Mouse (Mus musculus) CH12.LX (cell line): ENCODE data around the gene Pds5b. TPM values are rescaled to one million over a fixed set of nuclear protein-coding genes. Genes with fewer than 3 reads are reported as not detected.

Experiments used
- DNase-seq: peaks from one replicate; pipeline ENCODE4 v3.0.0-alpha.2; 2013; ENCODE audit errors: extremely low read depth
- H3K27ac ChIP-seq: 2 replicates; pipeline ENCODE4 v1.5.1; 2012; ENCODE audit warnings: low read depth, mild to moderate bottlenecking, control low read depth, moderate library complexity; ENCODE audit not compliant: insufficient read depth
- H3K27me3 ChIP-seq: replicated peaks from 2 replicates; pipeline ENCODE3; 2012; ENCODE audit warnings: inconsistent platforms
- H3K36me3 ChIP-seq, 2 experiments: replicated peaks in 1 of 2; 2 replicates each; pipeline versions ENCODE3 to v1.6.1; 2012; ENCODE audit warnings: inconsistent platforms in 1 of 2, low read length in 1 of 2, mild to moderate bottlenecking in 1 of 2, mixed read lengths in 1 of 2, moderate library complexity in 1 of 2; ENCODE audit not compliant: control insufficient read depth in 1 of 2, insufficient read depth in 1 of 2
- H3K4me1 ChIP-seq, 2 experiments: 2 replicates each; pipeline ENCODE4 v1.6.1; 2012; ENCODE audit warnings: inconsistent platforms in 1 of 2, moderate library complexity in 1 of 2; ENCODE audit not compliant: insufficient read depth in 2 of 2, control insufficient read depth in 1 of 2
- H3K4me2 ChIP-seq: 2 replicates; pipeline ENCODE4 v1.6.1; 2012; ENCODE audit warnings: low read depth, mild to moderate bottlenecking, control low read depth; ENCODE audit not compliant: poor library complexity, insufficient read depth, severe bottlenecking
- H3K4me3 ChIP-seq, 3 experiments: fragments of 150-350 bp in 1 of 3; sonication (generic) in 1 of 3; replicated peaks in 1 of 3; 2 replicates each; pipeline versions ENCODE3 to v1.5.1; 2011 to 2012; ENCODE audit warnings: low read depth in 2 of 3, low read length in 2 of 3, mild to moderate bottlenecking in 2 of 3, moderate library complexity in 2 of 3, control low read depth in 1 of 3, improper control_type of control experiment in 1 of 3, inconsistent platforms in 1 of 3, mixed read lengths in 1 of 3; ENCODE audit not compliant: poor library complexity in 1 of 3
- H3K79me2 ChIP-seq: replicated peaks from 2 replicates; pipeline ENCODE4 v1.6.1; 2012; ENCODE audit warnings: mild to moderate bottlenecking, moderate library complexity; ENCODE audit not compliant: control insufficient read depth, poor library complexity, insufficient read depth, severe bottlenecking; ENCODE audit errors: extremely low read depth
- H3K9ac ChIP-seq: 2 replicates; pipeline ENCODE4 v1.6.1; 2012; ENCODE audit warnings: low read depth, mild to moderate bottlenecking, control low read depth, moderate library complexity; ENCODE audit not compliant: insufficient read depth
- H3K9me3 ChIP-seq: replicated peaks from 2 replicates; pipeline ENCODE3; 2012; ENCODE audit warnings: low read length, inconsistent platforms, mixed read lengths
- BHLHE40 ChIP-seq: IDR thresholded peaks from 2 replicates; pipeline ENCODE4 v1.6.1; 2011; ENCODE audit warnings: mild to moderate bottlenecking, low read depth, low read length, improper control_type of control experiment
- CHD2 ChIP-seq: IDR thresholded peaks from 2 replicates; pipeline ENCODE4 v1.6.1; 2011; ENCODE audit warnings: low read length, improper control_type of control experiment
- ELF1 ChIP-seq: IDR thresholded peaks from 2 replicates; pipeline ENCODE4 v1.6.1; 2014; ENCODE audit warnings: low read depth, mild to moderate bottlenecking, inconsistent platforms, low read length, improper control_type of control experiment
- ETS1 ChIP-seq: conservative IDR thresholded peaks from 2 replicates; pipeline ENCODE4 v1.6.1; 2012; ENCODE audit warnings: low read depth, mild to moderate bottlenecking, inconsistent platforms, low read length, improper control_type of control experiment, moderate library complexity
- GABPA ChIP-seq: IDR thresholded peaks from 2 replicates; pipeline ENCODE4 v1.6.1; 2012; ENCODE audit warnings: low read depth, low read length, improper control_type of control experiment, inconsistent platforms; ENCODE audit not compliant: insufficient replicate concordance
- IRF4 ChIP-seq: IDR thresholded peaks from 2 replicates; pipeline ENCODE4 v1.6.1; 2014; ENCODE audit warnings: low read depth, mild to moderate bottlenecking, inconsistent platforms, low read length, improper control_type of control experiment
- JUN ChIP-seq: IDR thresholded peaks from 2 replicates; pipeline ENCODE4 v1.6.1; 2011; ENCODE audit warnings: low read depth, mild to moderate bottlenecking, low read length, improper control_type of control experiment, moderate library complexity; ENCODE audit not compliant: insufficient read depth
- JUND ChIP-seq: conservative IDR thresholded peaks from 2 replicates; pipeline ENCODE4 v1.6.1; 2011; ENCODE audit warnings: low read depth, low read length, improper control_type of control experiment
- KAT2A ChIP-seq: IDR thresholded peaks from 2 replicates; pipeline ENCODE4 v1.6.1; 2012; ENCODE audit warnings: low read length, improper control_type of control experiment, inconsistent platforms; ENCODE audit not compliant: insufficient replicate concordance
- MAZ ChIP-seq: IDR thresholded peaks from 2 replicates; pipeline ENCODE4 v1.6.1; 2012; ENCODE audit warnings: low read depth, mild to moderate bottlenecking, inconsistent platforms, low read length, improper control_type of control experiment, moderate library complexity
- MXI1 ChIP-seq: IDR thresholded peaks from 2 replicates; pipeline ENCODE4 v1.6.1; 2011; ENCODE audit warnings: mild to moderate bottlenecking, low read depth, low read length, improper control_type of control experiment
- NRF1 ChIP-seq: IDR thresholded peaks from 2 replicates; pipeline ENCODE4 v1.6.1; 2014; ENCODE audit warnings: low read depth, mild to moderate bottlenecking, inconsistent platforms, low read length, improper control_type of control experiment, moderate library complexity
- PAX5 ChIP-seq: IDR thresholded peaks from 2 replicates; pipeline ENCODE4 v1.6.1; 2012; ENCODE audit warnings: low read length, inconsistent platforms, mixed read lengths
- POLR2AphosphoS2 ChIP-seq: IDR thresholded peaks from 2 replicates; pipeline ENCODE4 v1.6.1; 2011; ENCODE audit warnings: low read depth, low read length, improper control_type of control experiment
- RAD21 ChIP-seq: IDR thresholded peaks from 2 replicates; pipeline ENCODE4 v1.6.1; 2011; ENCODE audit warnings: low read depth, mild to moderate bottlenecking, low read length, improper control_type of control experiment, moderate library complexity
- RCOR1 ChIP-seq: conservative IDR thresholded peaks from 2 replicates; pipeline ENCODE4 v1.6.1; 2012; ENCODE audit warnings: low read depth, mild to moderate bottlenecking, inconsistent platforms, low read length, improper control_type of control experiment
- TCF12 ChIP-seq: IDR thresholded peaks from 2 replicates; pipeline ENCODE4 v1.6.1; 2014; ENCODE audit warnings: low read depth, mild to moderate bottlenecking, inconsistent platforms, low read length, improper control_type of control experiment
- UBTF ChIP-seq: IDR thresholded peaks from 2 replicates; pipeline ENCODE4 v1.6.1; 2012; ENCODE audit warnings: low read depth, mild to moderate bottlenecking, inconsistent platforms, low read length, improper control_type of control experiment, moderate library complexity
- USF1 ChIP-seq: IDR thresholded peaks from 2 replicates; pipeline ENCODE4 v1.6.1; 2014; ENCODE audit warnings: low read depth, mild to moderate bottlenecking, inconsistent platforms, low read length, improper control_type of control experiment
- USF2 ChIP-seq: conservative IDR thresholded peaks from 2 replicates; pipeline ENCODE4 v1.6.1; 2011; ENCODE audit warnings: low read depth, low read length, improper control_type of control experiment
- ZKSCAN1 ChIP-seq: IDR thresholded peaks from 2 replicates; pipeline ENCODE4 v1.6.1; 2012; ENCODE audit warnings: low read depth, inconsistent platforms, low read length, improper control_type of control experiment, borderline replicate concordance
- ZMIZ1 ChIP-seq: IDR thresholded peaks from 2 replicates; pipeline ENCODE4 v1.6.1; 2012; ENCODE audit warnings: low read depth, mild to moderate bottlenecking, inconsistent platforms, low read length, improper control_type of control experiment
- ZNF384 ChIP-seq: IDR thresholded peaks from 2 replicates; pipeline ENCODE4 v1.6.1; 2012; ENCODE audit warnings: low read depth, low read length, improper control_type of control experiment, inconsistent platforms
- dilution Hi-C: fragments of 300-500 bp; cut with MboI; formaldehyde crosslinking; loops from 2 replicates; pipeline ENCODE4 v1.14.3; 2020; ENCODE audit warnings: low sequenced_read_pairs; ENCODE audit not compliant: extremely low pct_unique_long_range_greater_than_20kb, extremely low pct_ligation_motif_present
- in situ Hi-C: fragments of 300-500 bp; cut with MboI; formaldehyde crosslinking; loops from 3 replicates; pipeline ENCODE4 v1.14.3; 2019; ENCODE audit warnings: low sequenced_read_pairs, low pct_ligation_motif_present, low pct_unique_long_range_greater_than_20kb, mixed read lengths
- polyA plus RNA-seq: library from polyadenylated mRNA; unstranded; fragments of >175 nt; gene quantifications from 2 replicates; pipeline ENCODE4 v1.2.1, GENCODE M21; 2012; ENCODE audit warnings: low read depth; ENCODE audit not compliant: insufficient read length
- total RNA-seq, 2 experiments: library from RNA; depleted of rRNA; stranded (reverse); fragments of 300-350 nt in 1 of 2; fragments of >200 nt in 1 of 2; gene quantifications; 2 replicates each; pipeline ENCODE4 v1.2.3; 2012 to 2014

Gene Pds5b
- total and polyA plus RNA-seq, 3 experiments, result 14.3 to 31.1 (median 27.4) TPM

DNA sequence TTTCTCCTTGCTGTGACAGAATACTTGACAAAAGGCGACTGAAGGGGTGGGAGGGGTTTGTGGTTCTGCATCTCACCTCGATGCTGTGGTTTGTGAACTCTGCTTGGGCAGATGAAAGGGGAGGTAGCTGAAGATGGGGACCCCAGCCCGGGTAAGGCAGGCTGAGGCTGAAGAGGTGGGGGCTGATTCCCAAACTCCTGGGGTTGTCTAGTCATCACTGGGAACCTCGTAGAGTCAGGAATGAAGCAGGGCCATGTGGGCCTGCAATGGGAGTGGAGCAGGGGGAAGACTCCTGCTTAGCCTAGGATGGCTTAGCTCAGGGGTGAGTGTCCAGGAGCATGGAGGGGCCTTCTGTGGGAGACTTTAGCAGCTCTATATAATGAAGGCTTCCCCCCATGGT lies 145.3 kb downstream of the Pds5b start:
- Histone ChIP-seq H3K27ac (no peak overlapping the region), H3K36me3 (no peaks in the 10 kb centered on the region), H3K4me2 (no peak overlapping the region), H3K79me2 (no peaks in the 10 kb centered on the region), H3K9ac (no peak overlapping the region), H3K4me1 (no peaks in the 10 kb centered on the region), H3K4me3 (no peak overlapping the region), H3K27me3 (no peaks in the 10 kb centered on the region), H3K9me3 (no peaks in the 10 kb centered on the region)
- TF ChIP-seq KAT2A (no peak), TCF12 (no peak), USF1 (no peak), USF2 (no peak), RCOR1 (no peak), RAD21 (no peak), JUN (no peak), BHLHE40 (no peak), POLR2AphosphoS2 (no peak), CHD2 (no peak), JUND (no peak), NRF1 (no peak), ETS1 (no peak), MAZ (no peak), GABPA (no peak), PAX5 (no peak), ELF1 (no peak), ZKSCAN1 (no peak), MXI1 (no peak), UBTF (no peak)
- no peak for DNase-seq
- in situ Hi-C loops (no loop called here), dilution Hi-C loops (no loop called here)

DNA sequence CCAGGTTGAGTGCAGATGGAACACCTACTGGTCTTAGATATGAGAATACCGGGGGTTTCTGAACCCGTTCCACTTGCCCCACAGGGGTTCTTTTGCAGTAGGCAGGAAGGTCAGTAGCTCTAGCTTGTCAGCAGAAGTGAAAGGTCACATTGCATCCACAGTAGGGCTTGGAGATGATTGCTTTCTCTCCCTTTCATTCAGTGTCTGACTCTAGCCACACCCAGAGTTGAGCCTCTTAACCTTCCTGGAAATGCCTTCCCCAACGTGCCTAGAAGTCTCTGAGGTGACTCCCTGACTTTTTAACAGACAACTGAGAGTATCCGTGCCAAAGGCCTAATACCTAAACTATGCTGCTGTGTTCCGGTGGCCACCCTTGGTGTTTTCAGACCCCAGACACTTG lies 146.0 kb downstream of the Pds5b start:
- no peak overlapping the region for H3K9ac ChIP-seq
- in situ Hi-C loops, result no loop called here
- TF ChIP-seq ELF1 (no peak), CHD2 (no peak), KAT2A (no peak), BHLHE40 (no peak), NRF1 (no peak), IRF4 (no peak), ZMIZ1 (no peak), ZNF384 (no peak)
- TF ChIP-seq, all 38 proteins: peak for 0
- Histone ChIP-seq H3K27ac (no peak overlapping the region), H3K27me3 (no peaks in the 10 kb centered on the region), H3K36me3 (no peaks in the 10 kb centered on the region), H3K4me2 (no peak overlapping the region), H3K9me3 (no peaks in the 10 kb centered on the region), H3K4me1 (no peaks in the 10 kb centered on the region), H3K4me3 (no peak overlapping the region), H3K79me2 (no peaks in the 10 kb centered on the region)
- DNase-seq, result no peak
- dilution Hi-C loops, result no loop called here
